Comparison of ENCODE assay signal across 8 mouse cellular contexts in the genomic region with DNA sequence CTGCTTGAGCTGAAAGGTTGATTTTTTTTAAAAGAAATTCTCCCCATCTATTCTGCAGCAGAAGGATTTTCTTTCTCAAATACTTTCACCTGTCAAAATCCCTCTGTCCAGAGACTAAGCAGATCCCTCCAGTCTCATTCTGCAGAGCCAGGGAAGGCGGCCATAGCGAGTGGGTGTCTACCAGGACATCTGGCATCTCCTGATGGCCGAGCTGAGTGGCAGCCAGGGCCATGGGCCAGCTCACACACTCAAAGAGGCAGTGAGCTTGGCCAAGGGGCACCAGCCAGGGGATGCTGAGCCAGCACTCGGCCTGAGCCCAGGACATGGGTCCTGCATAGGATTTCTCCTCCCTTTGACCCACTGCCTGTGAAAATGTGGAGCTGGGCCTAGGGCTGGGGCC.
DNase-seq lines count a peak whose midpoint lies in the region; ATAC-seq and TF ChIP-seq lines count a peak whose summit lies in the region.

No protein-coding gene starts in this region.

- peak; percentile 58 for DNase-seq in intestine, embryonic 14.5 days (ENCODE audit: low spot score)
- peak; percentile 97 to 99 for DNase-seq in cerebellum, postnatal 10 days
- peak; percentile 49 to 54 for DNase-seq in left cerebral cortex, postnatal 10 days (ENCODE audit: extremely low spot score in 1 of 2, low spot score in 2 of 2)
- DNase-seq in embryo, embryonic 10 days (ENCODE audit: low spot score): no peak
- no peak for DNase-seq in retina, embryonic 14.5 days (ENCODE audit: low spot score)
- DNase-seq in embryo, embryonic 10.5 days (ENCODE audit: low spot score): no peak

- no peaks in the 10 kb centered on the region; the same call in 1 of the 2 replicates for H3K4me1 ChIP-seq in intestine, embryonic 14.5 days (replicated peaks; ENCODE audit: control insufficient read depth, insufficient read depth, low read length)
- H3K4me1 ChIP-seq in intestine, postnatal 0 days (replicated peaks; ENCODE audit: control insufficient read depth, insufficient read depth, low read length): no peaks in the 10 kb centered on the region
- peaks cover 22% of the 10 kb centered on the region for H3K4me1 ChIP-seq in heart, embryonic 13.5 days

- 42% methylated on average over 4 of the region's 4 CpGs for WGBS in intestine, embryonic 14.5 days
- 50% methylated on average over 4 of the region's 4 CpGs for WGBS in intestine, postnatal 0 days
- 38% methylated on average over 4 of the region's 4 CpGs for WGBS in heart, embryonic 13.5 days

- 0 out of 2 replicates have a peak overlapping the region, but pooled peaks have one; percentile 22 for H3K27ac ChIP-seq in intestine, embryonic 14.5 days (ENCODE audit: low read depth)
- H3K27ac ChIP-seq in intestine, postnatal 0 days (ENCODE audit: low read depth, low read length): no peak overlapping the region
- no peak overlapping the region for H3K27ac ChIP-seq in heart, embryonic 13.5 days (replicated peaks)

- peak; percentile 75; the same call in 1 of the 2 replicates for ATAC-seq in intestine, embryonic 14.5 days (replicated peaks; ENCODE audit: low FRiP score, low TSS enrichment, low read depth)
- no peak for ATAC-seq in intestine, postnatal 0 days
- peak; percentile 35; the same call in 1 of the 2 replicates for ATAC-seq in heart, embryonic 13.5 days (ENCODE audit: extremely low read depth, insufficient number of reproducible peaks, low FRiP score, low TSS enrichment)

- H3K36me3 ChIP-seq in intestine, embryonic 14.5 days (ENCODE audit: control insufficient read depth, insufficient read depth, low read length): no peaks in the 10 kb centered on the region
- H3K36me3 ChIP-seq in intestine, postnatal 0 days (ENCODE audit: control insufficient read depth, insufficient read depth): no peaks in the 10 kb centered on the region
- H3K36me3 ChIP-seq in heart, embryonic 13.5 days: no peaks in the 10 kb centered on the region

- no peak for TF ChIP-seq CTCF in intestine, postnatal 0 days (IDR thresholded peaks at IDR 0.05; ENCODE audit: low read depth)

- H3K9me3 ChIP-seq in intestine, embryonic 14.5 days (ENCODE audit: control insufficient read depth, low read length): no peaks in the 10 kb centered on the region
- no peaks in the 10 kb centered on the region for H3K9me3 ChIP-seq in intestine, postnatal 0 days (ENCODE audit: control insufficient read depth)
- no peaks in the 10 kb centered on the region for H3K9me3 ChIP-seq in heart, embryonic 13.5 days

- intact Hi-C loops in left cerebral cortex, postnatal 10 days (cut with DNase I): no loop called here

- no peak overlapping the region for H3K9ac ChIP-seq in intestine, embryonic 14.5 days (ENCODE audit: low read length)
- H3K9ac ChIP-seq in intestine, postnatal 0 days (ENCODE audit: low read depth, low read length): no peak overlapping the region
- H3K9ac ChIP-seq in heart, embryonic 13.5 days: no peak overlapping the region

- no peaks in the 10 kb centered on the region for H3K27me3 ChIP-seq in intestine, embryonic 14.5 days (replicated peaks; ENCODE audit: control insufficient read depth, insufficient read depth, low read length)
- no peaks in the 10 kb centered on the region for H3K27me3 ChIP-seq in intestine, postnatal 0 days (replicated peaks; ENCODE audit: control insufficient read depth, insufficient read depth, low read length)
- H3K27me3 ChIP-seq in heart, embryonic 13.5 days (replicated peaks): peaks cover 17% of the 10 kb centered on the region

- H3K4me2 ChIP-seq in intestine, embryonic 14.5 days (ENCODE audit: low read length): no peak overlapping the region
- no peak overlapping the region for H3K4me2 ChIP-seq in intestine, postnatal 0 days (replicated peaks; ENCODE audit: low read depth)
- H3K4me2 ChIP-seq in heart, embryonic 13.5 days: no peak overlapping the region

- no peak overlapping the region for H3K4me3 ChIP-seq in intestine, embryonic 14.5 days (ENCODE audit: low read depth, low read length)
- no peak overlapping the region for H3K4me3 ChIP-seq in intestine, postnatal 0 days (ENCODE audit: low read depth, low read length)
- H3K4me3 ChIP-seq in heart, embryonic 13.5 days: no peak overlapping the region

Comparison
In these comparisons a context has a peak if more than half of its experiments do, and no peak if none do; other contexts are left out.
1. DNase-seq: peak in intestine, embryonic 14.5 days (single experiment), cerebellum, postnatal 10 days (2 of 2) and left cerebral cortex, postnatal 10 days (2 of 2); none in embryo, embryonic 10 days (single experiment), retina, embryonic 14.5 days (single experiment) and embryo, embryonic 10.5 days (single experiment).